Mouse (Mus musculus) neural tube, embryonic 14.5 days (tissue): ENCODE measurements at regions not wholly inside any gene's neighbourhood (a gene's known extent, or its start where the extent isn't known, plus 50 kb on each side); places are given as distances from the start of the nearest gene placed in this dataset.
"Not testable (repeated sequence)": the region's sequence is repeated elsewhere in the genome, so short reads cannot be mapped to it uniquely, and the experiment has no call there.

Experiments used
- ATAC-seq: fragments of 200-750 bp; cut with Nextera tagmentation; 2 replicates; pipeline ENCODE4 v1.8.0; 2017; ENCODE audit warnings: low read depth, mild to moderate bottlenecking, moderate TSS enrichment, moderate library complexity
- H3K27ac ChIP-seq: fragments of 300-500 bp; sonication (generic); 2 replicates; pipeline ENCODE4 v1.5.1; 2014; ENCODE audit warnings: low read depth, mild to moderate bottlenecking, control low read depth, low read length, moderate library complexity, mixed read lengths
- H3K27me3 ChIP-seq: fragments of 300-500 bp; sonication (generic); 2 replicates; pipeline ENCODE4 v1.6.1; 2014; ENCODE audit warnings: low read length; ENCODE audit not compliant: control insufficient read depth, insufficient read depth
- H3K36me3 ChIP-seq: fragments of 300-500 bp; sonication (generic); 2 replicates; pipeline ENCODE4 v1.6.1; 2014; ENCODE audit warnings: low read length, mixed read lengths; ENCODE audit not compliant: control insufficient read depth, insufficient read depth
- H3K4me1 ChIP-seq: fragments of 300-500 bp; sonication (generic); 2 replicates; pipeline ENCODE4 v1.6.1; 2014; ENCODE audit warnings: low read length; ENCODE audit not compliant: control insufficient read depth, insufficient read depth
- H3K4me2 ChIP-seq: fragments of 300-500 bp; sonication (generic); 2 replicates; pipeline ENCODE4 v1.6.1; 2014; ENCODE audit warnings: mild to moderate bottlenecking, low read depth, low read length, control low read depth
- H3K4me3 ChIP-seq: fragments of 300-500 bp; sonication (generic); 2 replicates; pipeline ENCODE4 v1.5.1; 2014; ENCODE audit warnings: low read depth, low read length, control low read depth, mixed read lengths
- H3K9ac ChIP-seq: fragments of 300-500 bp; sonication (generic); replicated peaks from 2 replicates; pipeline ENCODE4 v1.6.1; 2014; ENCODE audit warnings: low read depth, mild to moderate bottlenecking, control low read depth, low read length, mixed read lengths
- H3K9me3 ChIP-seq: fragments of 300-500 bp; sonication (generic); 2 replicates; pipeline ENCODE4 v1.6.1; 2016; ENCODE audit warnings: low read length; ENCODE audit not compliant: control insufficient read depth
- WGBS: fragments of 180-500 bp; shearing (Covaris S2); extraction: QIAGEN DNeasy Blood & Tissue Kit; methylation state at CpG from one replicate; pipeline ENCODE4 v1.1.7; 2014; 5-methylcytosine and 5-hydroxymethylcytosine counted together

- Histone ChIP-seq H3K4me3 (no peak overlapping the region), H3K27me3 (no peaks in the 10 kb centered on the region), H3K9me3 (no peaks in the 10 kb centered on the region), H3K4me2 (no peak overlapping the region), H3K27ac (no peak overlapping the region), H3K4me1 (0 out of 2 replicates have a peak, but pooled peaks cover 5% of the 10 kb centered on the region), H3K36me3 (no peaks in the 10 kb centered on the region), H3K9ac (no peak overlapping the region)
- ATAC-seq, result no peak
These were observed 181.8 kb downstream of the Nova1 start for GRCm38 (mm10) chr12:46636888-46637287.

GRCm38 (mm10) chr12:46635125-46635772 lies 183.5 kb downstream of the Nova1 start:
- Histone ChIP-seq H3K27ac (no peak overlapping the region), H3K27me3 (no peaks in the 10 kb centered on the region), H3K9me3 (no peaks in the 10 kb centered on the region), H3K36me3 (no peaks in the 10 kb centered on the region), H3K4me2 (no peak overlapping the region), H3K9ac (no peak overlapping the region), H3K4me1 (0 out of 2 replicates have a peak, but pooled peaks cover 5% of the 10 kb centered on the region), H3K4me3 (no peak overlapping the region)
- peak; percentile 89 for ATAC-seq
- 2% methylated on average over 6 of the region's 6 CpGs for WGBS

- Histone ChIP-seq H3K27ac (no peak overlapping the region), H3K4me1 (0 out of 2 replicates have a peak, but pooled peaks cover 5% of the 10 kb centered on the region), H3K36me3 (no peaks in the 10 kb centered on the region), H3K9ac (no peak overlapping the region), H3K9me3 (no peaks in the 10 kb centered on the region), H3K27me3 (no peaks in the 10 kb centered on the region), H3K4me2 (no peak overlapping the region), H3K4me3 (no peak overlapping the region)
- 10% methylated on average over 1 of the region's 1 CpGs for WGBS
- no peak for ATAC-seq
These were observed 184.0 kb downstream of the Nova1 start for GRCm38 (mm10) chr12:46634771-46635124.

GRCm38 (mm10) chr12:46632384-46632783 lies 186.3 kb downstream of the Nova1 start:
- not testable (repeated sequence) for H3K9me3 ChIP-seq, H3K4me2 ChIP-seq, H3K27ac ChIP-seq, H3K4me3 ChIP-seq, H3K9ac ChIP-seq, H3K36me3 ChIP-seq, H3K4me1 ChIP-seq, H3K27me3 ChIP-seq, ATAC-seq

GRCm38 (mm10) chr12:46627320-46627719 lies 191.4 kb downstream of the Nova1 start:
- Histone ChIP-seq H3K4me1 (no peaks in the 10 kb centered on the region), H3K9me3 (no peaks in the 10 kb centered on the region), H3K4me2 (no peak overlapping the region), H3K4me3 (no peak overlapping the region), H3K27me3 (no peaks in the 10 kb centered on the region), H3K27ac (no peak overlapping the region), H3K9ac (no peak overlapping the region), H3K36me3 (no peaks in the 10 kb centered on the region)
- ATAC-seq, result no peak
- 71% methylated on average over 2 of the region's 2 CpGs for WGBS

DNA sequence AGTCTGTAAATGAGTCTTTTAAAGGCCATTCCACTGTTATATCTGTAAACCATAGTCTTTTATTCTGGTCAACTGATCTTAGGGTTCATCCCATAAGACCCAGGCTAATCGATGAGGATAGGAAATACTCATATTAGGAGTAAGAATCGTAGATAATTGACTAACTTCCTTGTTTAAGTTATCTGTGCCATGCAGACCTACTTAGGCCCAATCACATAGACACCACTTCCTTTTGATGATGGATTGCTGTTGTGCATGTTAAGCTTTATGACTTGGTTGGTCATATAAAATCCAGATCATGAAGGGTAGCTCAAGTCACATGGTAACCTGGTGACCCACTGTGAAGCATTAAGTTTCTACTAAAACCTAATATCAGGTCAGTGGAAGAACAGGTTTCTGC lies 207.3 kb downstream of the Nova1 start:
- Histone ChIP-seq H3K27ac (no peak overlapping the region), H3K36me3 (no peaks in the 10 kb centered on the region), H3K4me2 (no peak overlapping the region), H3K9ac (no peak overlapping the region), H3K9me3 (no peaks in the 10 kb centered on the region), H3K4me3 (no peak overlapping the region), H3K27me3 (no peaks in the 10 kb centered on the region), H3K4me1 (peaks cover 3% of the 10 kb centered on the region; the same call in 1 of the 2 replicates)
- WGBS, result 96% methylated on average over 2 of the region's 2 CpGs
- no peak for ATAC-seq

DNA sequence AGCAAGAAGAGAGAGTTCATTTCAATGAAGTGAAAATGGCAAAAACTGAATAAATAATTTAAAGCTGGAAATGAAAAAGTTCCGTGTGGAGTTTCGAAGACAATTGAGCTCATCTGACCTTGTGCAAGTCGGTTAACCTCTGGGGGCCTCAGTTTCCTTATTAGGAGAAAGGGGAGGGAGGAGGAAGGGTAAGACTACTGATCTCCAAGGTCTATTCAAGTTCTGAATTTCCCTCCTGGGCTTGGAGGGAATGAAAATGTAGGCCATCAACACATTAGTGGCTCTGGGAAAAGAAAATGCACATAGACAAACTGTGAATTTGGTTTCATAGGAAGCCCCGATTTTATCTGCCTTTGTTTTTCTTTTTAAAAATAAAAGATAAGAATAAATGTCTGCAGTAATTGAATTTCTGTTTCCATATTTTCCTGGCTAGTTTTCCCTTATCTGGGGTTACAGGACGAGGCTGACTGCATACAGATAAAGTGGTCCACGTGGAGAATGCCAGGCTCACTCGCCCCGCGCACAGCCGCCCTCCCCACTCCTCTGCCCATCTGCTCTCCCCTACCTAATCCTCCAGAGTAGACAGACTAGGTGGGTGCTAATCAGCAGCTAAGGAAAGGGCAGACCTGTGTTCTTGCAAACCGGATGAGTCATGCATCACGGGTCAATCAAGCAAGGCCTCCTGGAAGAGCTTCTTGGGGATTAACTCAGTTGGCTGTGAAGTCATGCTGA lies 209.0 kb downstream of the Nova1 start:
- Histone ChIP-seq H3K4me1 (peaks cover 3% of the 10 kb centered on the region; the same call in 1 of the 2 replicates), H3K9ac (no peak overlapping the region), H3K4me2 (no peak overlapping the region), H3K27ac (no peak overlapping the region), H3K9me3 (no peaks in the 10 kb centered on the region), H3K4me3 (no peak overlapping the region), H3K27me3 (no peaks in the 10 kb centered on the region), H3K36me3 (no peaks in the 10 kb centered on the region)
- WGBS, result 58% methylated on average over 12 of the region's 12 CpGs
- peak; percentile 71; the same call in 1 of the 2 replicates for ATAC-seq

DNA sequence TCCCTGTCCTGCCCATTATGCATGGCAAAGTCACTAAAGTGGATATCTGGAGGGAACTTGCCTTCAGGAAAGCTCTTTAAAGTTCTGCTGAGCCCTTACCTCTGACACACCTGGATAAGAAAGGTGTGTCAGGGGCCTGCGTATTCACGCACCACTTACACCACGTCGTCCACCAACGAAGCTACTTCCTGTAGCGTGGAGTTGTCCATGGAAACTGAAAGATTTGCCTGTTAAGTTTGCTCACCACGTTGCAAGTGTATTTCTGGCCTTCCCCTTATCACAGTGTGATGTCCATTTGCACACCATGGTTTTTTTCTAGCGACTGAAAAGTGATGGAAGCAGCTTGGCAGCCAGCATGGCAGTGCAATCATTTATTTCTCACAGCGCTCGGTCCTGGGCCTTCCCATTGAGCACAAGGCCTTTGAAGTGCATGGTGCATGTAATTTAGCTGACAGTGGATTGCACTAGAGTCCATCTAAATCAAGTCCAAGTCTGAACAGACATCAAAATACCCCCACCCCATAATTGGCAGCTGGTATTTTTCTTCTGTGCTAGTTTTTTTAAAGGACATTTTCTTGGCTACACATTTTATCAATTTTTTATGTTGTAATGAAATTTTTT lies 210.3 kb downstream of the Nova1 start:
- Histone ChIP-seq H3K27ac (no peak overlapping the region), H3K4me3 (no peak overlapping the region), H3K27me3 (no peaks in the 10 kb centered on the region), H3K9me3 (no peaks in the 10 kb centered on the region), H3K9ac (no peak overlapping the region), H3K36me3 (no peaks in the 10 kb centered on the region), H3K4me2 (no peak overlapping the region), H3K4me1 (peaks cover 3% of the 10 kb centered on the region; the same call in 1 of the 2 replicates)
- peak; percentile 58; the same call in 1 of the 2 replicates for ATAC-seq
- 34% methylated on average over 10 of the region's 10 CpGs for WGBS

DNA sequence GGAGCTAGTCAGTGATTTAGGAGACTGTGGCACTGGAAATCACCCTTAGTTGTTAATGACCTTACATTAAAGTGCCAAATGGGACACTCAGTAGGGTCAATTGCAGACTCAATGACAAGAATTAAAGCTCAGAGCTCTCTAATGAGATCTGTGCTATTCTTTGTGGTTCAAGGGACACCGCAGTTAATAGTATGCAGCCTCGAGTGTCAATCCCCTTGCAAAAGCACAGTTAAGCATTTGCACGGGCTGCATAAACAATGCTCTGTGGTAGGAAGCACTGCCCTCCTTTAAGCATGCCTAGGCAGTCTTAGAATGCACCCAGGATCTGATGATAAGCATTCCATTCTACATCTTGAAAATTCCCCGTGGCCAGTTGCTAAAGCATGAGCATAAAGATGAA lies 221.5 kb downstream of the Nova1 start:
- WGBS, result 11% methylated on average over 4 of the region's 4 CpGs
- Histone ChIP-seq H3K9me3 (no peaks in the 10 kb centered on the region), H3K4me1 (0 out of 2 replicates have a peak, but pooled peaks cover 2% of the 10 kb centered on the region), H3K27me3 (no peaks in the 10 kb centered on the region), H3K4me3 (no peak overlapping the region), H3K27ac (no peak overlapping the region), H3K4me2 (no peak overlapping the region), H3K9ac (no peak overlapping the region), H3K36me3 (no peaks in the 10 kb centered on the region)
- no peak for ATAC-seq
